Mouse (Mus musculus) megakaryocyte progenitor cell, adult 5-6 weeks (primary cell): ENCODE measurements around the gene Arhgap8. TPM values are rescaled to one million over a fixed set of nuclear protein-coding genes. Genes with fewer than 3 reads are reported as not detected.
"Not testable (repeated sequence)": the region's sequence is repeated elsewhere in the genome, so short reads cannot be mapped to it uniquely, and the experiment has no call there.

Source experiments
- ATAC-seq: replicated peaks from 2 replicates; pipeline ENCODE4 v1.8.0; 2016; ENCODE audit warnings: mild to moderate bottlenecking, moderate TSS enrichment, inconsistent platforms; ENCODE audit not compliant: poor library complexity
- total RNA-seq, 2 experiments: library from RNA; stranded (forward) in 1 of 2; stranded (reverse) in 1 of 2; fragments of 157-497, 149-512 nt in 1 of 2; fragments of 200-1000 nt in 1 of 2; gene quantifications; 2 replicates each; pipeline versions ENCODE4 v1.2.3 to v1.2.4; 2015 to 2017

The Arhgap8 gene
- total RNA-seq, 2 experiments from 2014 or later = not detected

- ATAC-seq = no peak
Measured at GRCm38 (mm10) chr15:84696021-84696420, 23.8 kb upstream of the Arhgap8 start.

GRCm38 (mm10) chr15:84697611-84698011 lies 22.2 kb upstream of the Arhgap8 start:
- 0 out of 2 replicates have a peak, but pooled peaks have one; percentile 4 for ATAC-seq

- ATAC-seq = no peak
Measured at GRCm38 (mm10) chr15:84698189-84698588, 21.7 kb upstream of the Arhgap8 start.

DNA sequence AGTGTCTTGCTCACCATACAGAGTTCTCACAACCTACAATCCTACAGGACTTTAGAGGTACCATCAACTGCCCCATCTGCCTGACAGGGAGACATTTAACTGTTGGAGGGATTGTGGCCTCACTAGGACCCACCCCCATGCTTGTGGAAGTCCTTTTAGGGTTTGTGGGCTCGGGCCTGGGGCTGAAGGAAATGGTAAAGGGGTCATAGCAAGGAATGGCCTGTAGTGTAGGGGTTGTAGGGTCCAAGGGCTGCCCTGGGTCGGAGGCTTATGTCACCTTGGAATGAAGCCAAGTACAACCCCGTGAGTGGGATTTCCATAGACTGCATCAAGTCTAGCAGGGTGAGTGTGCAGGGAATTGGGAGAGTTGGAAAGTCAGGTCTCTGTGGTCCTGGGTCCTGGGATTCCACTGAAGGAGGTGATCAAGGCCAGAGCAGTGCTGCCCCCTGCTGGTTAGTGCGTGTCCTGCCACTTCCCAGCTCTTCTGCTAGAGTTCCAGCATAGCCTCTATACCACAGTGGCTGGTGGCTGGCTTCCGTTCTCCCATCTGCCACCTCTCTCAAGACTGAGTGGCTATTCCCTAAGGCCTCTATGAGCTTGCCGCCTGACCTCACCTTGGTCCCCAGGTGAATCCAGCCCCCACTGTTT lies 19.6 kb upstream of the Arhgap8 start:
- peak; percentile 69 for ATAC-seq

GRCm38 (mm10) chr15:84701947-84702346 lies 17.9 kb upstream of the Arhgap8 start:
- peak; percentile 64; the same call in 1 of the 2 replicates for ATAC-seq

- no peak for ATAC-seq
Measured at GRCm38 (mm10) chr15:84702391-84703345, 17.2 kb upstream of the Arhgap8 start.

DNA sequence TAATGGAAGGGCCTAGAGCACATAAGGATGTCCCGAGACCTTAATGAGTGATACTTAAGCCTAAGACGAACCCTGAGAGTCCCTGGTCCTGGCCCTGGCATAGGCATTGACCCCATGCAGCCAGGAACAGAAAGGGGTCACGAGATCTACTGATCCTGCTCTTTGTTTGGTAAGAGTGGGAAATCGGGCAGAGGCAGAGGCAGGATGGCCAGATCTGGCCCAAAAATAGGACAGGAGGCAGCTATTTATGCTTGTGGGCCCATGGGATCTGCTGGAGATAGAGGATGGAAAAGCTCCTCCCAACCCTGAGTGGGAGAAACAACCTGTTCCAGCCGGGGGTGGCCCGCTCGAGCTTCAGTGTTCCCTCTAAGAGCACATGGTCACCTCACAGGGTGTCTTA lies 15.9 kb upstream of the Arhgap8 start:
- no peak for ATAC-seq

DNA sequence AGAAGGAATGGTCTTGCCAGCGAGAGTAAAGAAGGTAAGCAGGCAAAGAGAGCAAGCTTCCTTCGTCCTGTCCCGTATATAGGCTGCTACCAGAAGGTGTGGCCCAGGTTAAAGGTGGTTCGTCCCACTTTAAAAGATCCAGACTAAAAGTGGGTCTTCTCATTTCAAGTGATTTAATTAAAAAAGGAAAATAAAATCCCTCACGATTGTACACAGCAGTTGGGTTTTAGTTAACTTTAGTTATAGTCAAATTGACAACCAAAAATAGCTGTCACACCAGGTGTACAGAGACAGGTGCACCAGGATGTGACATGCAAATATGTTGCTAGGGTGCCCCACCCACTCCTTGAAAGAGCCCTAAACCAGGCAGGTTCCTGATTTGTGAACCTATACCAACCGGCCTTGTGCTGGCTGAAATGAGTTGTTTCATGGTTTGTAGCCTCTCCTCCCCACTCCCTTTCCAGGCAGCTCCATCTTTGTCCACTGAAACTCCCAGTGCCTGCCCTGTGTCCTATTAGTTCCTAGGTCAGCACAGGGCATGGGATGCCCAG lies 14.4 kb upstream of the Arhgap8 start:
- ATAC-seq = no peak

- no peak for ATAC-seq
Measured at GRCm38 (mm10) chr15:84706983-84707619, 12.8 kb upstream of the Arhgap8 start.

DNA sequence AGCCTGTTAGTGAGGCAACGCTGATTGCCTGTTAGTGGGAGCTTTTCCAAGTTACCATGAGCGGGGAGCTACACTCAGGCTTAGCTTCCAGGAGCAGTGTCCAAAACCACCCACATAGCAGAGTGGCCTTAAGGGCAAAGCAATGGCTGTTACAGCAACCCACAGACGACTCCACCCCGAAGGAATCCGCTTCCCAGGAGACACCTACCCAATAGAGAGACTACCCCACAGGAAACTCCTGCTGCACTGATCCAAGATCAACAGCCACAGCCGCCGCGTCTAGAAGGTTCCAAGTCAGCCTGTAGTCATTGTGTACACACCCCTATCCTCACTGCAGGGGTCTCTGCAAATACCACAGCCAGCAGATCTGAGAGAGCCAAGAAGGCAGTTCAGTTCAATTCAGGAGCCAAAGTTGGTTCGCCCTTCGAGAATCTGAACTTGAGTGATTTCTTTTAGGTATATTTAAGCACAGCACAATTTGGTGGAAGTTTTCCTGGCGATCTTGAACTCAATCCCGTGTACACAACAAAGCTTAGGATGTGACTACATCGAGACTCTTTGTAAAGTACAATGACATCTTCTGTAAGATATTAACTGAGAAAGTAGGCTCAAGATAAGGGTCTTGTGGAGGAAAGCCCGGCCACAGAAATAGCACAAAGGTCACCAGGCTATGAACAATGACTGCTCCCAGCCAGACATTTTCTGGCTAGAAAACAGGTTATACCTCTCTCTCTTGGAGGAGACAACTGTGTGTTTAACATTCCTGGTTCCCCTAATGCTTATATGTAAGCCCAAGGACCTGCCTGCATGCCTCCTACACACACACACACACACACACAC lies 7.1 kb upstream of the Arhgap8 start:
- ATAC-seq = no peak

GRCm38 (mm10) chr15:84714730-84715129 lies 5.1 kb upstream of the Arhgap8 start:
- peak; percentile 90 for ATAC-seq

- ATAC-seq = no peak
Measured at GRCm38 (mm10) chr15:84715132-84715531, 4.7 kb upstream of the Arhgap8 start.

DNA sequence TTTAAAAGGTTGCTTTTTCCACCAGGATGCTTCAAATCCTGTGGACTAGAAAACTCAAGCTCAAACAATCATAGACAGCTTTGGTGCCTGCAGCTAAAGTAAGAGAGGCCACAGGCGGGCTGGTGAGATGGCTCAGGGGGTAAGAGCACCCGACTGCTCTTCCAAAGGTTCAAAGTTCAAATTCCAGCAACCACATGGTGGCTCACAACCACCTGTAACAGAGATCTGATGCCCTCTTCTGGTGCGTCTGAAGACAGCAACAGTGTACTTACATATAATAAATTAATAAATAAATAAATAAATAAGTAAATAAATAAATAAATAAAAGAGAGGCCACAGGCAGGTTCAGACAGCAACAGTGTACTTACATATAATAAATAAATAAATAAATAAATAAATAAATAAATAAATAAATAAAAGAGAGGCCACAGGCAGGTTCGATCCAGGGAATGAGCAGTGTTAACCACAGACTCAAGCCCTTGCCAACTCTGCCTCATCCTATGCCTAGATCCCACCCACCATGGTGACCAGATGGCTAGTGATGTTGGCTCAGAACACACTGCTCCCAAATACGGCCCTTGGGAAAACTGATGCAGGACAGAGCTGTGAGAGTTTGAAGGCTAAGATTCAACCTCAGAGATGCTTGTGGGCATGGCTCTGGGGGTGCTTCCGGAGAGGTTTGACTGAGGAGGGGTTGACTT lies 2.1 kb upstream of the Arhgap8 start:
- not testable (repeated sequence) for ATAC-seq

DNA sequence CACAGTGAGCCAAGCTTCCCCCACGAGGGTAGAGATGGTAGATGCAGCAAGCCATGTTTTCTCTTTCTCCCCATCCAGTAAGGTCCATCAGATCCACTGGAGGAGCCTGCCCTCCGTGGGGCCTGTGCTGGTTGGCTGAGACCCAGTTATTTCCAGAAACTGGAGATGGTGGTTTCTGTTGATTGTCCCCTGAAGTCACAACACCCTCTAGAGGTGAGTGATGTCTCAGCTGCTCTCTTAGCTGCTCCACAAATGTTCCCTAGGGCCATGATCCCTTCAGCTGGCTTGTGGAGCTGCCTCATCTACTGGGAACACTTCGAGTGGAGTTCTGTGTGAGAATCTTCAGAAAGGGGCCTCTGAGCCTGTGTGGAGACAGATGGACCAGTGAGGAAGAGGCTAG lies 1.1 kb upstream of the Arhgap8 start:
- no peak for ATAC-seq

GRCm38 (mm10) chr15:84720291-84721204 lies 696 bp downstream of the Arhgap8 start:
- ATAC-seq = no peak

DNA sequence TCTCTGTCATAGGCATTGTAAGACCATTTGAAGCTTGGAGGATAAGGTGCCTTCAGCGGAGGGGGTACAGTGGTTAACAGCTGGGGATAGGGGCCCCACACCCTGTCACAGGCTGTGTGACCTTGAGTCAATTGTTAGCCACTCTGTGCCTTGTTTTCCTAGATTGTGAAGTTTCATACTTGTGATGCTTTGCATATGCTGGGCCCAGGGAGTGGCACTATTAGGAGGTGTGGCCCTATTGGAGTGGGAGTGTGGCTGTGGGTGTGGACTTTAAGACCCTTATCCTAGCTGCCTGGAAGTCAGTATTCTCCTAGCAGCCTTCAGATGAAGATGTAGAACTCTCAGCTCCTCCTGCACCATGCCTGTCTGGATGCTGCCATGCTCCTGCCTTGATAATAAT lies 3.8 kb downstream of the Arhgap8 start:
- ATAC-seq = not testable (repeated sequence)

- no peak for ATAC-seq
Measured at GRCm38 (mm10) chr15:84724199-84724598, 4.3 kb downstream of the Arhgap8 start.

DNA sequence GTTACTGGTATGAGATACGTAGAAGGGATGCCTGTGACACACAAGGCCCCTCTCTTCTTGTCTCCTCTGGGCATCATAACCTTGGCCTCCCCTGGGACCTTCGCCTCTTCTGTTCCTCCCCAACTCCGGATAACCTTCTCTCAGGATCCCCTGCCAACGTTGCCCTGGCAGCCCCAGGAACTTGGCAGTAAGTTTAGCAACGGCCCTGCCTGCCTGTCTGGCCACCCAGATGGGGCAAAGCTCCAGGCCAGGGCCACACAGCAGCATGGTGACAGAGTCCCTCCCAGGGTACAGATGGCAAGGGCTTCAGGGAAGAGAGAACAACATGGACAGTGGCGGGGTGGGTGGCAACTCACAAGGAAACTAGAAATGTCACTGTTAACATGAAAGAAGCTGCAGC lies 9.8 kb downstream of the Arhgap8 start:
- no peak for ATAC-seq

GRCm38 (mm10) chr15:84730893-84731292 lies 11.0 kb downstream of the Arhgap8 start:
- ATAC-seq = no peak
